Mouse (Mus musculus): Measurements from ENCODE around the gene Cd28. TPM values are rescaled to one million over a fixed set of nuclear protein-coding genes. Genes with fewer than 3 reads are reported as not detected.
A peak's percentile ranks its signal among the peaks of the same experiment; 100 is the strongest.

Gene Cd28
- total RNA-seq, 2 experiments from 2014 or later = 1.2 TPM

- DNase-seq = no peak
Observed at GRCm38 (mm10) chr1:60750201-60750765, 33.7 kb downstream of the Cd28 start.

- no peak for DNase-seq
Observed at GRCm38 (mm10) chr1:60751011-60751410, 34.4 kb downstream of the Cd28 start.

DNA sequence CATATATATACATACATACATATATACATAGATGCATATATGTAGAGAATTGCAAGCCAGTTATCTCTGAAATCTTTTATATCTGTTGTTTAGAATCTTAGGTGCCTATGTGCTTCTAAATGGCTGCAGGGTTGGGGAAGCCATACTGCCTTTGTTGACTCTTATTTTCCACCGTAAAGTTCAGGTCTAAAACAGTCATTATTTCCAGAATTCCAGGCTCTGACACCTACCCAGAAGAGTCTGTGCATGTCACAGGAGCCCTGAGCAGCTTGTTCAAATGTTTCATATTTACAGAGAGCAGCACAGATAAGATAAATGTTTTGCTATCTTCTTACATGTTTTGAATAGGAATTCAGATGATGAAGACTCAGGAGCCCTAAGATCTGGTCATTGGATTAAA is 36.4 kb downstream of the Cd28 start:
- DNase-seq = no peak

GRCm38 (mm10) chr1:60753981-60754380 is 37.4 kb downstream of the Cd28 start:
- no peak for DNase-seq

- DNase-seq = no peak
Observed at GRCm38 (mm10) chr1:60755391-60756243, 39.0 kb downstream of the Cd28 start.

DNA sequence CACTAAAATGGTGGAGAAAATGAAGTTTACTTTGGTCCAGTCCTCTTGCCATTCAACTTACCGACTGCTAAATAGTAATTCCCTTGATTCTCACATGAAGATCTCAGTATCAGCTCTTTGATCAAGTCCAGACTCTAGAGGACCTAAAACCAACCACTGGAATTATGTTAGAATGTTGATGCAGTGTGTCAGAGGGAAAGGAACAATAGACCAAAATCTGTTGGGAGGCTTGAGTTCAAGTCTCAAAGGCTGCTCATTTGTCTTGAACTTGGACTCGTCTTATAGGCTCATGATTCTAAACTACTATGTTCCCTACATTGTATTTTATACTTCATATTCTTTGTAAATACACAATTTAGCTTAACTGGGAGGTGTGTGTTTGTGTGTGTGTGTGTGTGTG is 41.0 kb downstream of the Cd28 start:
- no peak for DNase-seq

DNA sequence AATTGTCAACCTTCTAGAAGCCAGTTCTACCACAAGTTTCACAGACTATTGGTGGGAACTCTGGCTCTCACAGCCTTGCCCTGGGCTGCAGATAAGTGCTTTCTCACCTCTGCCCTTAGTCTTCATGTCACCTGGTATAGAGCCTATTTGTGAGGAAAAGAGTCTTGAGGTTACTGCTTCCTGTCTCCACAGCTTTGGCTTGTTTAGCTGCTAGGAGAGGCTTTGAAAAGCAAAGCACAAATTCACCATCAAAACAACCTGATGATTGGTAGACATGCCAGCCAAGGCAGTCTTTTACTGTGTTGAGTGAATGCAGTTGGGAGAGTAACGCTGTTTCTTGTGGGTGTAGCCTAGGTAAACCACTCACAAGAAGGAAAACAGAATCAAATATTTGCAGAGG is 41.6 kb downstream of the Cd28 start:
- no peak for DNase-seq

DNA sequence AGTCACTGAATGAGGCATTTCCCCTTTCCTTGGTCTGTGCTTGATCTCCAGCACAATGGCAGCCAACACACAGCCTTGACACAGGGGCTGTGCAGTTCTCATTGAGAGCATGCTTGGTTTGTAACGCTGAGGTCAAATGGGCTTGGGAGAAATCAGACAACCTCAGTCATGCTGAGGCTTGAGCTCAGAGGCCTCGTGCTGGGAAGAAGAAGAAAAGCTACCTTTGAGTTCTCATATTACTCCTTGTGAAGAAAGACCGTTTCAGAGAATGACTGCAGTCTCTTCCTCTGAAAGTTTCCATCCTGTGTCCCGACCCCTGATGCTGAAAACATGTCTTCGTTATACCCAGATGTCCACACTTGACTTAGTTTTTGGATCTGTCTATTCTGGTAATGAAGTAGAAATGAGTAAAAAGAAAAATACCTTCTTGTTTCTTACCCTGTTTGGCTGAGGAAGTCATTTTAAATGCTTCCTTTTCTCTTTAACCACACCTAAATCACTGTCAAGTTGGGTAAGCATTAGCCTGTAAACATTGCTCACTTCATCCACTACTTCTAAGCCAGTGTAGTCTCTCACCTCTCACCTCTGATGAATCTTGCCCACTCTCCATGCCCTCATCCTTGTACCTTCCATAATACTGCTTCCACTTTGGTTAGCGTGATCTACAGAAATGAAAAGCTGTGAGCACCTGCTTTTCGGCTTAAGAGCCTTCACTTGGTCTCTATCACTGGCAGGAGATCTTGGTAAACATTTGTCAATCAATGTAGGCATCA is 43.1 kb downstream of the Cd28 start:
- no peak for DNase-seq

DNA sequence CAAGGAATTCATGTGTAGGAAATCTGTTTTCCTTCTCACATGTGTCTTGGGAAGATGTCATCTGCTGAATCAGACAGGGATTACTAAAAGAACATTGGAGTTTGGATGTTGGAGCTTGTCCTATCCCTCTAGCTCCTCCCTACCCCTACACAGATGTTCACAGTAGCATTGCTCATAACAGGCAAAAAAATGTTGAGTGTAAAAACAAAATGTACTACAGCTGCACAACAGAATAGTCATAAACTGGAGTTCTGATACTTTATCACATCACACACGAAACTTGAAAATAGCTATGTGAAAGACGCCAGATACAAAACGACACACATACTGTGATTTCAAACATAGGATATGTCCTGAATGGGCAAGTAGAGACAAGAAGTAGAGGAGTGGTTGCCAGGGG is 43.9 kb downstream of the Cd28 start:
- DNase-seq = no peak

GRCm38 (mm10) chr1:60761528-60762171 is 45.0 kb downstream of the Cd28 start:
- DNase-seq = no peak

GRCm38 (mm10) chr1:60762451-60762850 is 45.9 kb downstream of the Cd28 start:
- no peak for DNase-seq

DNA sequence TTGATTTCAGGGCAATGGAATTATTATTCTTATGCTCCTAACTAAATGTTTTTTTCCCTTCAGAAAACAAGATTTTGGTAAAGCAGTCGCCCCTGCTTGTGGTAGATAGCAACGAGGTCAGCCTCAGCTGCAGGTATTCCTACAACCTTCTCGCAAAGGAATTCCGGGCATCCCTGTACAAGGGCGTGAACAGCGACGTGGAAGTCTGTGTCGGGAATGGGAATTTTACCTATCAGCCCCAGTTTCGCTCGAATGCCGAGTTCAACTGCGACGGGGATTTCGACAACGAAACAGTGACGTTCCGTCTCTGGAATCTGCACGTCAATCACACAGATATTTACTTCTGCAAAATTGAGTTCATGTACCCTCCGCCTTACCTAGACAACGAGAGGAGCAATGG is 46.3 kb downstream of the Cd28 start:
- no peak for DNase-seq

- DNase-seq = no peak
Observed at GRCm38 (mm10) chr1:60771771-60772170, 55.2 kb downstream of the Cd28 start.

GRCm38 (mm10) chr1:60773231-60773630 is 56.6 kb downstream of the Cd28 start:
- DNase-seq = no peak

DNA sequence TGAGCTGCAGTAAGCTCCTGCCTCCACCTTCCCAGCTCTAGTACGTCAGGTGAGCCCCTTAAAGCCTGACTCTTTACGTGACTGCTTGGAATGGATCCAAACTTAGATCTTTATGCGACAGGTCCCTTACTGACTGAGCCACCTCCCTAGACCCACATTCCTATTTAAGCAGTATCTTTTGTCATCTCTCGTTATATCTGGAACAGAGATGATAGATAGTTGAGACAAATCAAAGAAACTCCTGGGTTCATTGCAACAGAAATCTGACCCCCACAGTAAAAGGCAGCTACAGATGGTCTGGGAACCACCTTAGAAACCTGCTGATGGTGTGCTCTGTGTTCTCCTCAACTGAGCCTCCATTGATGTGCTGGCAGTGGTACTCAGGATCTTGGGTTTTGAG is 59.6 kb downstream of the Cd28 start:
- DNase-seq = no peak

GRCm38 (mm10) chr1:60776906-60777305 is 60.3 kb downstream of the Cd28 start:
- DNase-seq = no peak

DNA sequence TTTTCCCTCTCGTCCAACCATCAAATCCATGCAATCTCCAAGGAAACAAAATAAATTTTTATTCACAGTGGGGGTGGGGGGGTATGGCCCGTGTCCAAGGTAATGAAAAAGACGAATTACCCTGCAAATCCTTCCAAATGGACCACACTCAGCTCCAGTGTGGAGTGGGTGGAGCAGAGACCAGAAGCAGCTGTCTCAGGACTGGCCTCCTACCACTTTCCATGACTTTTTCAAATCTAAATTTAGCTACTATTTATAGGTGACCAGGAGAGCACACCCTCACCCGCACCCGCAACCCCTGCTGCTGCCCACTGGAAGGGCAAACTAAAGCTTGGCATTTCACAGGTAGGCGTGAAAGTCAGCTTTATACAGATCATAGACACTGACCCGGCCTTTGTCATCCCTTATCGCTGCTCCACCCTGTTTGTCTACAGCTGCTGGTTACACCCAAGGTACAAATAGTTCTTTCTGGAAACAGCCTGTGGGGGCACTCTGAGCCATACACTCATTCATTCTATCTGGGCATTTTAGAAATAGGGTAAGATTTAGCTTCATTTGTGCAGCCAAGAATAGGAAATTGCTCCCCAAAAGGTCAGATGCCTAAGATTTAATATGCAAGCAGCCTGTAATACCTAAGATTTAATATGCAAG is 62.0 kb downstream of the Cd28 start:
- DNase-seq = peak; percentile 14

DNA sequence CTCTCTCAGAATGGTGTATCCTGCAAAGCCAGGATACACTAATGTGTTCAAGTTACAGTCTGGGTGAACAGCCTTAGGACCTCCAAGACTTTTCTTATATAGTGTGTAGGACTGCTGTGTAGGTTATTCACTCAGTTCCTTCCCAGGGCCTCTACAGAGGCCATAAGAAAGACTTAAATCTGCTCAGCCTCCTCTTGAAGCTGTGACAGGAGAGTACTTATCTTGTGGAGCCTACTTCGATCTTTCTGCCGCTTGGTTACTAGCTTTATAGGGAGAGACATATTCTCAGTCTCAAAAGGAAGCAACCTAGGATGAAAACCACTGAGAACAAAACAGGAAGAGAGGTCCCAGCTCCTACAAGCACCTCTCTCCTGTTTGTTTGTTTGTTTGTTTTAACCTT is 62.6 kb downstream of the Cd28 start:
- DNase-seq = no peak

DNA sequence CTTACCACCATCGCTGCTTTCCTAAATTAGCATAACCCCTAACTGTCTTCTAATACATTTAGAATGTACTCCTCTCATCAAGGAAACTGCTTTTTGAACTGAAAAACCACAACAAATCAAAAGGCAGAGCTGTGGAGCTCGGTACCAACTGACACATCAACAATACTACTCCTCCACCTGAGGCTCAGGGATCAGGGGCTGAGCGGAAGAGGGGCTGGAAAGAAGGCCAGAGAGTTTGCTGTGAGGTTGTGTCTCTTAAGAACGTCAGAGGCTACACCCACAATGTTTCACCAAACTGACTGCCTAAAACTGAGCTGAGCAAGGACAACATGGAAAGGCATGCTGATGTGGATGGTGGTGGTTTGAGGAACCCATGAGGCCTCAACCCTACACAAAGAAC is 65.1 kb downstream of the Cd28 start:
- DNase-seq = no peak

DNA sequence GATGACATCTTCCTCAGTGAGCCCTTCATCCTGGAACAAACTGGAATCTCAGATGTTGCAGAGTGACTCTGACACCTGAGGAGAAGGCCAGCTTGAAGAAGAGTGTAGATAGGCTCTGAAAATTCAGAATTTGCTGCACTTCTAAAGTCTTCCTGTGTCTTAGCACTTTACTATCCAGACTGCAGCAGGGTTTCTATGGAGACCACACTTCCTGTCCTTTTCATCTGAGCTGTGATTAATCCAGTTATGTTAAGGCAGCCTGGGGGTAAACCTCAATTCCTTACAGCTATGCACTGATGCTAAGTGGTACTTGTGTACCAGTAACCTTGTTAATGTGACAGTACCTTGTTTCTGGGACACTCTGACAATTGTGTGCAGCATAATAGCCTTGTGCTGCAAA is 77.1 kb downstream of the Cd28 start:
- no peak for DNase-seq

GRCm38 (mm10) chr1:60795677-60796205 is 79.1 kb downstream of the Cd28 start:
- DNase-seq = no peak

- DNase-seq = no peak
Observed at GRCm38 (mm10) chr1:60799795-60800345, 83.3 kb downstream of the Cd28 start.

Data from adrenal gland, postnatal 10 days (tissue).